Mouse (Mus musculus): ENCODE measurements around the gene Nme3. TPM values are rescaled to one million over a fixed set of nuclear protein-coding genes. Genes with fewer than 3 reads are reported as not detected.
"Not testable (repeated sequence)": the region's sequence is repeated elsewhere in the genome, so short reads cannot be mapped to it uniquely, and the experiment has no call there.

Nme3 gene
- total RNA-seq, 1 experiment from 2014 or later: 22.5 TPM

- no peak for ATAC-seq (replicated peaks in 1 of 2; ENCODE audit: insufficient read depth in 1 of 2, low FRiP score in 2 of 2, low TSS enrichment in 1 of 2, low read depth in 1 of 2, poor library complexity in 2 of 2, severe bottlenecking in 2 of 2)
Measured at GRCm38 (mm10) chr17:24934926-24935325, 38.6 kb downstream of the Nme3 start.

DNA sequence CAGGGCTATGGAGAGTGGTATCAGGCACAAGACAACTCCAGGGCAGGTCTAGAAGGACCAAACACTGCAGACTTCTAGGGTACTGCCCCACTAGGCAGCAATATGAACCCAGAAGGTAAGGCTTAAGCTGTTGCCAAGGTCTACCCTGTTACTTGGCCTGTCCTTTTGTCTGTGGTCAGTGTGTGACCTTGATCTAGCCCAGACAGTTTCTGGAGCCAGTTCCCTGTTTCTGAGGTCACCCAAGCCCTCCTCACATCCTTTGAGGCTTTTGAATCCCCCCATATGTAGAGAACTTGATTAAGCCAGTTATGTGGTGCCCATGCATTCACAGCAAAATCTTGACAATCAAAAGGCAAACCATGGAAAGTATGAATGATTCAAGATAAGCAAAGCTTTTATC, 39.4 kb downstream of the Nme3 start:
- no peak for ATAC-seq (replicated peaks in 1 of 2; ENCODE audit: insufficient read depth in 1 of 2, low FRiP score in 2 of 2, low TSS enrichment in 1 of 2, low read depth in 1 of 2, poor library complexity in 2 of 2, severe bottlenecking in 2 of 2)

GRCm38 (mm10) chr17:24936259-24937237, 40.2 kb downstream of the Nme3 start, which contains the start of gene Mapk8ip3:
Gene Mapk8ip3 (minus strand): TSS chr17:24936977.
- peak; percentile 91 to 96 for ATAC-seq (replicated peaks in 1 of 2; ENCODE audit: insufficient read depth in 1 of 2, low FRiP score in 2 of 2, low TSS enrichment in 1 of 2, low read depth in 1 of 2, poor library complexity in 2 of 2, severe bottlenecking in 2 of 2)

DNA sequence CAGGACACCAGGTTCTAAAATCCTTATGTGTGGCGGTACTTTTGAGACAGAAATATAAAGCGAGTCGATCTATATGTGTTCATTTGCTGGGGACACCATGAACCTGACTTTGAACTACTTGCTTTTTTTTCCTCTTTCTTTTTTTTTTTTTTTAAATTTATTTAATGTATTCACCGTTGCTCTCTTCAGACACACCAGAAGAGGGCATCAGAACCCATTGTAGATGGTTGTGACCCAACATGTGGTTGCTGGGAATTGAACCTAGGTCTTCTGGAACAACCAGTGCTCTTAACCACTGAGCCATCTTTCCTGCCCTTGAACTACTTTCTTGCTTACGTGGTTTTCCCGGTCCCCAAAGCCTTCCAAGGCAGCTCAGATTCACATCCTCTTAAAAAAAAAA, 41.0 kb downstream of the Nme3 start:
- no peak for ATAC-seq (replicated peaks in 1 of 2; ENCODE audit: insufficient read depth in 1 of 2, low FRiP score in 2 of 2, low TSS enrichment in 1 of 2, low read depth in 1 of 2, poor library complexity in 2 of 2, severe bottlenecking in 2 of 2)

DNA sequence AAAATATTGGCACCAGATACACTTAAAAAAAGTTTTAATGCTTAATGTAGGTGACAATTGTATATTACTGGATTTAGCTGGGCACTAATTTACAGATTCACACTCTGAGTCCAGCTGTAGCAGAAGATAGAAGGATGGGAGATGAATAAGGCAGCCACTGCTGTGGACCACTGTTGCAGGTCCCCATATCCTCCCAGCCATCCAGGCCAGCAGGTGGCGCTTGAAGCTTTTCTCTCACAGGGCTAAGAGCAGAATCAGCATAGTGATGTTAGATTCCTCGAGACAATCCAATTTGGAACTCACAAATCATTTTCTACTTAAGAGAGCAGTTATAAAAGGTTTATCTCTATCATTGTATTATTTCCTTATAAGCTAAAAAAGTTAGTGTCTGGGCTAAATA, 46.2 kb downstream of the Nme3 start:
- ATAC-seq (replicated peaks in 1 of 2; ENCODE audit: insufficient read depth in 1 of 2, low FRiP score in 2 of 2, low TSS enrichment in 1 of 2, low read depth in 1 of 2, poor library complexity in 2 of 2, severe bottlenecking in 2 of 2): peak; percentile 65 to 68

GRCm38 (mm10) chr17:24943036-24943435, 46.7 kb downstream of the Nme3 start:
- ATAC-seq (replicated peaks in 1 of 2; ENCODE audit: insufficient read depth in 1 of 2, low FRiP score in 2 of 2, low TSS enrichment in 1 of 2, low read depth in 1 of 2, poor library complexity in 2 of 2, severe bottlenecking in 2 of 2): no peak

- not testable (repeated sequence) for ATAC-seq (replicated peaks in 1 of 2; ENCODE audit: insufficient read depth in 1 of 2, low FRiP score in 2 of 2, low TSS enrichment in 1 of 2, low read depth in 1 of 2, poor library complexity in 2 of 2, severe bottlenecking in 2 of 2)
Measured at GRCm38 (mm10) chr17:24943589-24943988, 47.3 kb downstream of the Nme3 start.

Other genes with a start within 250 kb of the Nme3 start
- 2.2 and 4.7 TPM in 2 replicates for gene Slc9a3r2, start 246.2 kb upstream of the Nme3 start, total RNA-seq (2017)
- not detected in 2 replicates for gene Npw, start 238.0 kb upstream of the Nme3 start, total RNA-seq (2017)
- gene Zfp598, start 226.8 kb upstream of the Nme3 start, total RNA-seq (2017): 19.7 and 22.8 TPM in 2 replicates
- gene Syngr3, start 206.5 kb upstream of the Nme3 start, total RNA-seq (2017): 0.25 TPM in 1 of 2 replicates, not detected in the other
- 29.3 and 45.5 TPM in 2 replicates for gene Gfer, start 200.3 kb upstream of the Nme3 start, total RNA-seq (2017)
- 1.2 and 2.8 TPM in 2 replicates for gene Noxo1, start 200.3 kb upstream of the Nme3 start, total RNA-seq (2017)
- 24.0 and 29.7 TPM in 2 replicates for gene Tbl3, start 188.8 kb upstream of the Nme3 start, total RNA-seq (2017)
- gene Rnf151, start 178.4 kb upstream of the Nme3 start, total RNA-seq (2017): not detected in 2 replicates
- 1,140 and 1,689 TPM in 2 replicates for gene Rps2, start 178.4 kb upstream of the Nme3 start, total RNA-seq (2017)
- gene Ndufb10, start 172.0 kb upstream of the Nme3 start, total RNA-seq (2017): 164 and 207 TPM in 2 replicates
- not detected in 2 replicates for gene Rpl3l, start 168.7 kb upstream of the Nme3 start, total RNA-seq (2017)
- gene Msrb1, start 159.9 kb upstream of the Nme3 start, total RNA-seq (2017): 33.6 and 69.4 TPM in 2 replicates
- gene Hs3st6, start 143.5 kb upstream of the Nme3 start, total RNA-seq (2017): not detected in 2 replicates
- gene Meiob, start 92.2 kb upstream of the Nme3 start, total RNA-seq (2017): 0.44 TPM in 1 of 2 replicates, not detected in the other
- gene Hagh, start 56.4 kb upstream of the Nme3 start, total RNA-seq (2017): 24.5 and 24.6 TPM in 2 replicates
- 15.0 and 19.6 TPM in 2 replicates for gene Fahd1, start 46.1 kb upstream of the Nme3 start, total RNA-seq (2017)
- not detected in 2 replicates for gene Igfals, start 30.5 kb upstream of the Nme3 start, total RNA-seq (2017)
- 27.9 and 33.1 TPM in 2 replicates for gene Nubp2, start 10.2 kb upstream of the Nme3 start, total RNA-seq (2017)
- 6.0 and 12.9 TPM in 2 replicates for gene Spsb3, start 9.9 kb upstream of the Nme3 start, total RNA-seq (2017)
- 13.7 and 27.3 TPM in 2 replicates for gene Eme2, start 1.4 kb upstream of the Nme3 start, total RNA-seq (2017)
- gene Mrps34, start 1.4 kb upstream of the Nme3 start, total RNA-seq (2017): 23.1 and 25.8 TPM in 2 replicates
- 32.8 and 48.7 TPM in 2 replicates for gene Mapk8ip3, start 40.5 kb downstream of the Nme3 start, total RNA-seq (2017)
- gene Jpt2, start 64.2 kb downstream of the Nme3 start, total RNA-seq (2017): 71.0 and 108 TPM in 2 replicates
- gene Cramp1l, start 119.3 kb downstream of the Nme3 start, total RNA-seq (2017): 13.3 and 15.4 TPM in 2 replicates
- gene Ift140, start 119.6 kb downstream of the Nme3 start, total RNA-seq (2017): 35.1 and 41.3 TPM in 2 replicates
- not detected in 2 replicates for gene Tmem204, start 187.1 kb downstream of the Nme3 start, total RNA-seq (2017)
- gene Telo2, start 219.5 kb downstream of the Nme3 start, total RNA-seq (2017): 22.5 and 28.7 TPM in 2 replicates
- gene Ptx4, start 224.3 kb downstream of the Nme3 start, total RNA-seq (2017): 0.40 TPM in 1 of 2 replicates, not detected in the other
- gene Clcn7, start 236.9 kb downstream of the Nme3 start, total RNA-seq (2017): 7.0 and 7.7 TPM in 2 replicates